Mouse (Mus musculus): ENCODE results near the gene Dnah5. TPM values are rescaled to one million over a fixed set of nuclear protein-coding genes. Genes with fewer than 3 reads are reported as not detected.
A peak's percentile ranks its signal among the peaks of the same experiment; 100 is the strongest.
"Not testable (repeated sequence)": the region's sequence is repeated elsewhere in the genome, so short reads cannot be mapped to it uniquely, and the experiment has no call there.

Dnah5 gene
- total RNA-seq, 2 experiments from 2014 or later, result 2.3 to 2.6 TPM

GRCm38 (mm10) chr15:28405136-28405535, 201.6 kb downstream of the Dnah5 start:
- intact Hi-C loops (cut with DNase I), result no loop called here

GRCm38 (mm10) chr15:28439702-28440101, 236.2 kb downstream of the Dnah5 start:
- no peak for DNase-seq (ENCODE audit: low spot score in 2 of 2)
- intact Hi-C loops (cut with DNase I), result no loop called here

More at GRCm38 (mm10) chr15:28405136-28405535, 201.6 kb downstream of the Dnah5 start:
- no peak for DNase-seq (ENCODE audit: low spot score in 2 of 2)

- intact Hi-C loops (cut with DNase I), result no loop called here
- no peak for DNase-seq (ENCODE audit: low spot score in 2 of 2)
Observed at GRCm38 (mm10) chr15:28444494-28444893, 240.9 kb downstream of the Dnah5 start.

DNA sequence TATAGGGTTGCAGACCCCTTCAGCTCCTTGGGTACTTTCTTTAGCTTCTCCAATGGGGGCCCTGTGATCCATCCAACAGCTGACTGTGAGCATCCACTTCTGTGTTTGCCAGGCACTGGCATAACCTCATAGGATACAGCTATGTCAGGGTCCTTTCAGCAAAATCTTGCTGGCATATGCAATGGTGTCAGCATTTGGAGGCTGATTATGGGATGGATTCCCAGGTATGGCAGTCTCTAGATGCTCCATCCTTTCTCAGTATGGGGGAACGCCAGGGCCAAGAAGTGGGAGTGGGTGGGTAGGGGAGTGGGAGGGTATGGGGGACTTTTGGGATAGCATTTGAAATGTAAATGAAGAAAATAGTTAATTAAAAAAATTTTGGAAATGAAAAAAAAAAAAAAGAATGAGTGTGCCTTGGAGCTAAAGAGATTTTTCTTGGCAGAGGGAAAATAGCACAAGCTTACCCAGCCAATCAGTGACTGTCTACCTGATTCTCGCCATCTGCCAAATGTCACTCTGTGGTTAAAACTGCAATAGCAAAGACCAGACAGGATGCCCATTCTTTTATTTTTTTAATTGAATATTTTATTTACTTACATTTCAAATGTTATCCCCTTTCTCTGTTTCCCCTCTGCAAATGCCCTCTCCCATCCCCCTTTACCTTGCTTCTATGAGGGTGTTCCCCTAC, 257.7 kb downstream of the Dnah5 start:
- DNase-seq (ENCODE audit: low spot score in 2 of 2); intact Hi-C loops (cut with DNase I): not testable (repeated sequence)

GRCm38 (mm10) chr15:28466591-28467247, 263.2 kb downstream of the Dnah5 start:
- peak in 1 of 2 experiments; percentile 2 for DNase-seq (ENCODE audit: low spot score in 2 of 2)
- intact Hi-C loops (cut with DNase I), result no loop called here

DNA sequence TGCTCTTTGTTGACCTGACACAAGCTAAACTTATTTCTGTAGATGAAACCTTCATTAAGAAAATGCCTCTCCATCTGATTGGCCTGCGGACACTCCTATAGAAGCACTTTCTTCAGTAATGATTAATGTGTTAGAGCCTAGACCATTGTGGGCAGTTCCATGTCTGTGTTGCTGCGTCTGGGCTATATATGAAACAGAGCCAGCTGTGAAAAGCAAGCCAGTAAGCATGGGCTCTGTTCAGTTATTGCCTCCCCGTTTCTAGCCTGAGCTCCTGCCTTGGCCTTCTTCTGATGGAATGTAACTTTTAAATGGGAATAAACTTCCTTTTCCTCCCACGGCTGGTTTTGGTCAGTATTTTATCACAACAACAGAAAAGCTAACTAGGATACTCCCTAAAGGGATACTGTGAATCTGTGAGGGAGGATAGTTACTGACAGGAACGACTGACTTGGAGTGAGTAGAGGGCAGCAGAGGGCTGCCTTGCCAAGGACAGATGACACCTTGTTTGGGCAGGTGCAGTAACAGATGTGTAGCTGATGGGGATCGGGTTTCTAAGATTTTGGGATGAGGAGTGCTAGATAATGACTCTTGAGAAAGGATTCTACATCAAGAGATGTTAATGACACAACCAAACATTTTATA, 270.3 kb downstream of the Dnah5 start:
- intact Hi-C loops (cut with DNase I), result no loop called here
- no peak for DNase-seq (ENCODE audit: low spot score in 2 of 2)

GRCm38 (mm10) chr15:28502820-28503219, 299.3 kb downstream of the Dnah5 start:
- DNase-seq (ENCODE audit: low spot score in 2 of 2), result no peak

GRCm38 (mm10) chr15:28515176-28515575, 311.6 kb downstream of the Dnah5 start:
- intact Hi-C loops (cut with DNase I), result no loop called here
- no peak for DNase-seq (ENCODE audit: low spot score in 2 of 2)

More at GRCm38 (mm10) chr15:28502820-28503219, 299.3 kb downstream of the Dnah5 start:
- intact Hi-C loops (cut with DNase I), result no loop called here

Other genes with a start within 250 kb of the Dnah5 start
- gene Trio, start 177.9 kb upstream of the Dnah5 start, total RNA-seq (2021), result 100 to 1,000 TPM; 219 to 226 TPM